Mouse (Mus musculus) intestine, embryonic 16.5 days (tissue): ENCODE results near the gene Cep89. TPM values are rescaled to one million over a fixed set of nuclear protein-coding genes. Genes with fewer than 3 reads are reported as not detected.

Experiments
- polyA plus RNA-seq: library from polyadenylated mRNA; unstranded; fragments of >200 nt; fragmentation: Nextera tagmentation; extraction: Ambion mirVana; gene quantifications from 2 replicates; pipeline ENCODE4 v1.2.1, GENCODE M21; 2015

Cep89 gene
- polyA plus RNA-seq, 1 experiment from 2014 or later = 45.0 TPM

Other genes starting within 250 kb of the Cep89 start
- 0.99 and 1.2 TPM in 2 replicates for gene Slc7a10, start 210.7 kb upstream of the Cep89 start, polyA plus RNA-seq
- 2.8 and 3.3 TPM in 2 replicates for gene Lrp3, start 181.5 kb upstream of the Cep89 start, polyA plus RNA-seq
- gene Gpatch1, start 78.6 kb upstream of the Cep89 start, polyA plus RNA-seq = 14.8 and 15.3 TPM in 2 replicates
- gene Rhpn2, start 62.9 kb upstream of the Cep89 start, polyA plus RNA-seq = 95.3 and 105 TPM in 2 replicates
- gene Faap24, start 199 bp upstream of the Cep89 start, polyA plus RNA-seq = 21.1 and 22.5 TPM in 2 replicates
- 126 and 165 TPM in 2 replicates for gene Slc7a9, start 51.8 kb downstream of the Cep89 start, polyA plus RNA-seq
- 0.98 and 1.6 TPM in 2 replicates for gene Tdrd12, start 140.7 kb downstream of the Cep89 start, polyA plus RNA-seq
- gene Nudt19, start 159.3 kb downstream of the Cep89 start, polyA plus RNA-seq = 120 and 128 TPM in 2 replicates
- 0.04 and 0.09 TPM in 2 replicates for gene Rgs9bp, start 188.5 kb downstream of the Cep89 start, polyA plus RNA-seq
- gene Ankrd27, start 189.2 kb downstream of the Cep89 start, polyA plus RNA-seq = 32.4 and 34.9 TPM in 2 replicates